Mouse (Mus musculus) left cerebral cortex, adult 9 months (tissue): ENCODE measurements around the gene Cpa2.

Experiments used
- DNase-seq, 2 experiments: peaks; one replicate each; pipeline ENCODE4 v3.0.0; 2022; ENCODE audit warnings: low spot score in 2 of 2

Cpa2 gene

DNA sequence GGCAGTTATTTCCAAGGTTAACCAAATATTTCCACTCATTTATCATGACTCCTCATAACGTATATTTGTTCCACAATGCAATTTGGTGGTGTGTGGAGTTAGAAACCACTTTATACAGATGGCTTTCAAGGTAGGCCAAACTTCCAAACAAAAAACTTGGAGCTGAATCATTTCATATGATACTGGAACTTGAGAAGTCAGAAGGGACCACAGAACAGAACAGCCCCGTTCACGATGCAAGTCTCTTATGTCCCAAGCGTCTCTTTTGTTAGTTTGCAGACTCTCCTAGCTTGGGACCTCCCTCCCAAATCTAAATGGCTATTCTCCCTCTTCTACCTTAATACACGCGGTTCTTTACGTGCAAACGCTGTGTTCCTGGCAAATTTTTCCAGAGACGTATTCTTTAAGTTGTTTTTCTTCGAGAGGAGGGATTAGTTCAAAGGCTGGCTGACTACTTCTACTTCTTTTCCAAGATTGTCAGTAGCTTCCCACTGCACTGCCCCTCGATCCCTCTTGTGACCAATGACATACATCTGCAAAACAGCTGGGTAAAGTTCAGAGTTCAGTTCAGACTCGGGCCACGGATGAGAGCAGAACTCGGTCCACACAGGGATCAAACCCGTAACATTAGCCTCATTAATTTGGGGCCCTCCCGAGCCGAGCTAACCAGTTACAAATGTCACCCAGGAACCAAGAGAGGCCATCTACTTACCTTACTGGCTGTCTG is 35.3 kb downstream of the Cpa2 start:
- DNase-seq, result no peak

DNA sequence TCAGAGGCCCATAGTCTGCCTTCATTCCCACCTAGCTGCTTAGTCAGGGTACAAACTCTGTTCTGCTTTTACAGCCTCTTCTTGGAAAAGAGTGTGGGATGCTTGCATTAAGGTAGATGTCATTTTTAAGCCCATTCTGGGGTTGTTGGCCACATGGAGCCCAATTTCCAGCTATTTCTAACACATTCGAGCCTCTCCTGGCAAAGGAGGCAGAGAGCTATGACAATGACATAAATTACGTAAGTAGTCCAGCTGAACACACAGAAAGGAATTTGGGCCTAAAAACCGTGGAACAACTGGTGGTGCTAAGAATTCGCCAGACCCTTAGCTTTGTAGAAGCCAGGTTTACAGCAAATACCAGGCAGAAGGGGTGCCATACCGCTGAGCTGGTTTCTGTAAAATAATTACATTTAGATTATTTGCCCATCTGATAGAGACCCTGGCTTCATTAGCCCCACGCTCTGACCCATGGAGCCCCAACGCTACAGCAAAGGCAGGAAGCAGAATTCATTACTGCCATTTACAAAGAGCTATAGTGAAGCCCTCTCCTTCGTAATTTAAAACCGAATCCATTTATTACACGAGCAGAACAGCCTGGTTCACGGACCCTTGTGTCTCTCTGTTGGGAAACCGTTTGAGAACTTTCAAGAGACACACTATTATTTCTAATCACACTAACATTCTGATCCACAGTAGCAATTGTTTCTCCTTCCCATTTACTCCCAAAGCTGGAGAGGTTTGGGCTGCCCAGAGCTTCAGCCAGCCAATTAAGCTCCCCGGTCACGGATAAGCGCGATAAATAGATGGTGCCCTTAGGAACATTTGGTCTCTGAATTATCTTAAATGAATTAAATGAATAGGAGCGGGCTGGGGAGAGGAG is 38.8 kb downstream of the Cpa2 start:
- peak in 1 of 2 experiments; percentile 37 for DNase-seq

DNA sequence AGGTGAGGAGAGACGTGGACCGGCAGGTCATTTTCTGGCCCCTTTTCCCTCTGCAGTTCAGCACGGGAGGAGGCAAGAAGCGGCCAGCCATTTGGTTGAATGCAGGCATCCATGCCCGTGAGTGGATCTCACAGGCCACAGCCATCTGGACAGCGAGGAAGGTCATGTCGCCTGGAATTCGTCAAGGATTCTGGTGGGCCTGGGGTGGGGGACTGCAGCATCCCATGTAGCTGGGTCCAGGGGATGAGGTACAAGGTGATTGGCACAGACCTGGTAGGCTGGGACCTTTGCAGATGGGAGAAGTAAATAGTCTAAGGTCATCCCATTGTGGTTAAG is 39.4 kb downstream of the Cpa2 start:
- no peak for DNase-seq

DNA sequence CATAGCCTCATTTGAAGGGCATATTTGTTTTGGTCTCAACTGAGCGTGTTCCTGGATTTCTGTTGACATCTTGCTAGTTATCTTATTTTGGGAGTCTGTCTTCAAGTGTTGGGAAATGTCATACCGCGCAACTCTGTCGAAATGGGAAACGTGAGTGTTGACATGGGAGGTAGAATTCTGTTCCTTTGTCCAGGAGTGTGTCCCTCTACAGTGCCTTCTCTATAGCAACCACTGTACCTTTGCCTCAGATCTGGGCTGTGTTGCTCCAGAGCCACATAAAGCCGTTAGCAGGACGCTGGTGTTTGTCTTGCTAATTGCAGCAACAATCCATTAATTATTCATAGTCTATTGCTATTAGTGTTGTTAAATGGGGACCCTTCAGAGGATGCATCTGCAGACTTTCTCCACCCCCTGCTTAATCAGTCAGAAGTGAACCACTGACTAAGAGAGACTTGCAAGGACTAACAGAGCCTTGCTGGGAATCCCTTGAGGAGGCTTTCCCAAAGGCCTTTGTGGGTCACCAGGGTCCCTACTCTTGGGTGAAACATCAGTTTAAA is 45.6 kb downstream of the Cpa2 start:
- DNase-seq, result no peak

DNA sequence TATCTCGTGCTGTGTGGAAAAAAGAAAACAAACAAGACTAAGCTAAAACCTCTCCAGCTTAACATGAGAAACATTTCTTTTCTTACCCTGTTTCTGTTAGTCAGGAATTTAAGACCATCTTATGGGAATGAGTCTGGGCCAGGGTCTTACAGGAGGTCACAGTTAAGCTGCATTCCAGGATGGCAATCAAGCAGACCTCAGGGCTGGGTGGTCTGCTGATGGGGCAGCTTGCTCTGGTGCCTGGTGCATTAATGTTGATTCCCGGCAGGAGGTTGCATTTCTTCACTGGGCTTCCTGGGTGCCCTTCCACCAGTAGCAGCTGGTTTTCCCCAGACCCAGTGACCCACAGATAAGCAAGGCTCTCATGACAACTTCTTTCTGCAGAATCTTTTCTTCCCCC is 48.4 kb downstream of the Cpa2 start:
- DNase-seq, result no peak

DNA sequence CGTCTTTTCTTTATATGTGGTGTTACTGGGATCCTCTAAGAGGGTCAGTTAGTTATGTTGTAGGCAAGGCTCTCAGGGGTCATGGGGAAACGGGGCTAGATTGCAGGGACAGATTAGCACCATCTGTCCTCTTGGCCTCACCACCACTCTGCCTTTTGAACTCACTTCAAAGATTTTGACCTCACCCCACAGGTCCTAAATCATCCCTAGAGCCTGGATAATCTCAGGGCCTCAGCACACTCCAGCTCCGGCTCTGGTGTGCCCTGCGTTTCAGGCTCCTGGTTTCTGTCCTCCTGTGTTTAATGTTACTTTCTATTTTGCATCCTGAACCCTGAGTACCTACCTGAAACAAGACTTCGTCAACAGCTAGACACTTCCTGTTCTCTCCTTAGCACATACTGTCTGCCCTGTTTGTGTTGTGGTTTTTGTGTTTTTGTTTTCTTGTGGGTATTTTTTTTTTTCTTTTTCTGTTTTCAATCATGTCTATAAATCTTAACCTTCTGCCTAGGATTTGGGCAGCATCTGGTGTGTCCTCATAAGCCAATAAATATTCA is 50.5 kb downstream of the Cpa2 start:
- no peak for DNase-seq

DNA sequence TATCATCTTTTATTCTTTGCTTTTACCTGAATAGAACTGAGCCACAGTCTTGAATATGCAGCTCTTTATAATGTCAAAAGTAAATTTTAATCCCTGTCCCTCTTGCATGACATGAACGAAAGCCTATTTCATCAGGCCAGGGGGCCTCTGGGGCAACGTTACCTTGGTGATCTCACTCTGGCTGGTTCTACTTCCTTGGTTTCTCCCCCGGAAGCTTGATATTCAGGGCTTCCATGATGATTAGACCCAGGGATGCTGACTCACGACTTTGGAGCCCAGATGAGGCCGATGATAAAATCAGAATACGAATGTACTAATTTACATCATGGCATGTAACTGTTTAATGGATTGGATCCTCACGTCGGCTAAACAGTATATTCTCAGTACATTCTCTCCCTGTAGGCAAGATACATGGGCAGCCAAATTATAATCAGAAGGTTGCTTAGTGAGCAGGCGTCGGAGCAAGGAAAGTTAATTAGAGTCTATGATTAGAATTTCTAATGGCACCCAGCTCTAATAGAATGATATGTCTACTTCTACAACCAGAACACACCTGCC is 51.1 kb downstream of the Cpa2 start:
- no peak for DNase-seq

DNA sequence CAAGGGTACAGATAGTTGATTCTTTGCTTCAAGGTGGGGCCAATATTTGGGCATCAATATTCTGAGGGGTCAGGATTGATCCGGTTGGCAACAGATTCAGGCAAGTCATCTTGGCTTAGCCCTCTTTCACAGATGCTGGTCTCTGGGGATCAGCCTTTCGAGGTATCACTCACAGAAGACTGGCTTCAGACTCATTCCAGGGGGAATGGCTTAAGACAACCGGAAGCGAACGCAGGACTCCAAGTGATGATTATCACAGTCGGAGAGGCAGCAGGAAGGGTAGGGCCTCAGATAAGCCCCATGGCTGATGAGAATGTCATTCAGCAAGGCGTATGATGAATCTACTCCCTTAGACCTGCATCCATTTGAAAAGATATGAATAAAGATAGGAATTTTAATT is 53.0 kb downstream of the Cpa2 start:
- DNase-seq, result no peak

DNA sequence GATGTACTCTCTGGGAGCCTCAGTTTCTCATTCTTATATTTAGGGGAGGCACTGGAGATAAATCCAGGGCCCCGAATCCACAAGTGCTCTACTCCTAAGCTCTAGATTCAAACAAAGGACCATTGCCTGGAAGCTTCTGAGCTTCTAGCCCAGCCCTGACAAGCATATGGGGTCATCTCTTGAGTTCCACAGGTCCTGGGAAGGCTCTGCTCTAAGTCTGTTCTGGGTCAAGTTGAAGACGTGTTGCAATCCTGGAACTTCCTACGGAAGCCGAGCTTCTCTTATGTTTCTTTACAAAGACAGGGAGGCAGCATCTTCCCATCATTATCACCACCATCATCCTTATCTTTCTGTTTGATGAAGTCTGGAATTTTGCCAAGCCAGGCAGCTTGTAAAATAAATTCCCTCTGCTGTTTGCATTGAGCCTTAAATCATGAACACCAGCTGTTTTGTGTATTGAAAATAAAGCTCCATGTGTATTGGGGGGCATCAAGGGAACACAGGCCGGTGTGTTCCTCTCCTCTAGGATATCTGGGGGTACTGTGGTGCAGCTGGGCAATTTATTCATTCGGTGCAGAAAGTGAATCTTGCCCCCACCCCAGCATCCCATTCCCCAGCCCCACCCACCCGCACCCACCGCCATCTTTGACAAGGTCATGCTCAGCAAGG is 55.0 kb downstream of the Cpa2 start:
- no peak for DNase-seq

DNA sequence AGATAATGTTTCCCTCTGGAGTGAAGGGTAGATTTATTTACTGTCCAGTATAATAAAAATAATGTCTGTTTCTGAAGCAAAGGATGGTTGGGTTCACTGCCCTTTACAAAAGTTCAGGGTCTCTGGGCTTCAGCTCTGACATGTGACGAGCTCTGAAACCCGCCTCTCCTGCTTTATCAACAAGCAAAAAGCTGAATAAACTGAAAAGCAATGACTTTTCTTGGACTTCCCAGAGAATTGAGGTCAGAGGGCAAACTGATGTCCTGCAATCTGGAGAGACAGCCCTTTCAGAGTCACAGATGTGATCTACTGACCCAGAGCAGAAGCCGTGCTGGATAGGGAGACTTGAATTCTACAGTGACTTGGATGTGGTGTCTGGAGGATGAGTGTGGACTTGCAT is 58.7 kb downstream of the Cpa2 start:
- no peak for DNase-seq

DNA sequence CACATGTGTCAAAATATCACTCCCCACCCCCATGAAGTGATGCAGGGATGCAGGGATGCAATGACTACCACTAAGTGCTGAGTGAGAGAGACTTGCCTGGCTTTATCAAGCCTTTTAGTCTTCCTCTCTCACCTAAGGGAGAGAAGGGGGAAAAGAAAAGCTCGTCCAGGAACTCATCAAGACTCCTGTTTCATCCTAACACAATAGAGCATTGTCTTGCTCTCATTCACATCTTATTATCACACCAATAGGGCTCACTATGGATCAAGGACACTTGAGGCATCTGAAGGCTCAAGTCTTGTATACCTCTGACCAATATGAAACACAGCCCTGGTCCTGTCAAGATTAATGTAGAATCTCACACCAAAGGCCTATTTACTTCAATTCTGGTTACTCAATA is 59.6 kb downstream of the Cpa2 start:
- no peak for DNase-seq

DNA sequence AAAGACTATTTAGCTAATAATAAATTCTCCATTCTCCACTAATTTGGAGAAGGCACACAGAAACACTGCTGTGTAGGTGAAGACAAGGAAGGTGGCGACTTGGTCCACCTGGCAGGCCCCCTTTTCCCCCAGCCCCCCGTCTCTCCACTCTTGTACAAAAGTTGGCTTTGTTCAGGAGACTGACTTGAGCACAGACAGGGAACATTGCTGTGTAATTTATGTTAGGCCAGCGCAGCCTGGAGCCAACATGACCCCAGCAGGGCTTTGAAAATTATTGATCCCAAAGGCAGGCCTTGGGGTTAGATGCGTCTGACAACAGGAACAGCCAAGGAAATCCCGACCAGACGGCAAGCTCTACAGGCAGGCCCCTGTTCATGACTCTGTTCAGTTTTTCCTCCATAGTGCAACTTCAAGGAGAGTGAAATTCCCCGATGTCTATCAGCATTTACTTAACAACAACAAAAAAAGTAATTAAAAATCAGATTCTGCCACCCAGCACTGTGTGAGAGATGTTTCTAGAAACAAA is 63.0 kb downstream of the Cpa2 start:
- no peak for DNase-seq

DNA sequence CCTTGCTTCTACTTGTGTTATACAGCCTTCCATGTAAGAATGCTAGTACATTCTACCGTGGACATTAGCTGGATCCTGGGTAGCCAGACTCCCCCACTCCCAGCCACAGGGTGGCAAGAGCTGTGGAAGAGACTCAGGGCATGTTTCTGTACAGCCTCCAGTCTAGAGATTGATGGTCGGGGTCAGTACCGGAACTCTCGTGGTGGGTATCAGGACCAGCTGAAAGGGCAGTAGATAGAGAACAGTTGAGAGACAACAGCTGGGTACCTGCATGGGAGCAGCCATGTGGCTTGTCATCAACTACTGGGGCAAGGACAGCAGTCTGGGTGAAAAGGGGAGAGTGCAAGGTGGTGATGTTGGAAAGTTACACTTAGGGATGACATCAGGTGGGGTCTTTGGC is 63.7 kb downstream of the Cpa2 start:
- DNase-seq, result no peak

DNA sequence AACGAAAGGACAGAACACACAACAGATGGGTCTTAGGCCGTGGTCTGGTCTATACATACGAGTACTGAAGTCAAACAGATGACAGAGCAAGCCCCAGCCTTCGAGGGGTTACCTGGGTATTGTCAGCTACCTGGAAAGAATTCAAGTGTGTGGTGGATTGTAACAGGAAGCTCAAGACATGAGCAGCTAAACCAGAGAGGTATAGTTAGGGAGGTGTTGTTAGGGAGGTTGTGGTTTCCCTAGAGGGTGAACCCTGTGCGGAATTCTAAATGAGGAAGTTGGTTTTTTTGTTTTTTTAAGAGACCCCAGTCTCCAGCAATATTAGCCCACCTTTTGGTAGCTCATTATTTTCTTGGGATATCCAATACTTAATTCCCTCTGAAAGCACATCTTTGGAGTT is 64.3 kb downstream of the Cpa2 start:
- DNase-seq, result no peak

DNA sequence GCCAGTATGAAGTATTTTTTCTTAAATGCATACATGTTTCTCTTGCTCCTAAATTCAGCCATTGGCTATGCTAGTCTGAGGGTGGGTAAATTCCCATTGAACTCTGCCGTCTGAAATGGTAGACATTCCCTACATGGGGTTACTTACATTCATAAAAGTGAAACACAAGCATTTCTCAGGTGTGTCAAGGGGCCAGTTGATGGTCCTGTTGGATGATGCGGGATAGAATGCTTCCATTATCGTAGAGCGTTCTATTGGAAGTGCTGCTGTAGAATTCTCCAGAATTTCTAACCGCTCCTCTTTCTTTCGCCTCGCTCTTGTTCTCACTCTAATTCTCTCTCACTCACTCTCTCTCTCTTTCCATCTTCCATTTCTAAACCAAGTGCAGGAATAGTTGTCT is 69.3 kb downstream of the Cpa2 start, which contains the start of gene Cpa5:
Gene Cpa5, plus strand, starts transcription at position 301 of the 400 bp plus-strand sequence.
- no peak for DNase-seq

DNA sequence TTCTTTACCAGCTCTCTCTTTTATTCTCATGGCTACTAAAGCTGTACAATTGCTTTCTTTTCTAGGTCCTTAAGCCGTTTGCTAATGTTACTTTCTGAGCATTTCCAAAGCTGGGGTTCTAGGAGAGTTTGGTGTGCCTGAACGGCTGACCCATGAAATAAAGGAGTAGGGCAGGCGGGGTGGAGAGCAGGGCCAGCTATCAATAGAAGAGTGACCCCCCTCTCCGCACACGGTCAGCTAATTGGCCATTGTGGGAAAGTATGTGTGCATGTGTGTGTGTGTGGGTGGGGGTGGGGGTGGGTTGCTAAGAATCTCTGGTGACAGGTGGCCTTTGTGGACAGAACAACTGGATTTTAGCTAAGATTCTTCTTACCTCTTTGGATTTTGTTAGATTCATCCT is 69.8 kb downstream of the Cpa2 start:
- DNase-seq, result no peak
